Mouse (Mus musculus) forebrain, embryonic 16.5 days (tissue): ENCODE results near the gene Dirc2. TPM values are rescaled to one million over a fixed set of nuclear protein-coding genes. Genes with fewer than 3 reads are reported as not detected.

Experiments
- ATAC-seq: fragments of 200-750 bp; cut with Nextera tagmentation; 2 replicates; pipeline ENCODE4 v1.8.0; 2017; ENCODE audit warnings: mild to moderate bottlenecking, moderate library complexity
- H3K27ac ChIP-seq: fragments of 300-500 bp; sonication (generic); 2 replicates; pipeline ENCODE4 v1.5.1; 2014; ENCODE audit warnings: low read length, control low read depth
- H3K27me3 ChIP-seq: fragments of 300-500 bp; sonication (generic); replicated peaks from 2 replicates; pipeline ENCODE4 v1.6.1; 2014; ENCODE audit warnings: low read length; ENCODE audit not compliant: control insufficient read depth, insufficient read depth
- H3K36me3 ChIP-seq: fragments of 300-500 bp; sonication (generic); 2 replicates; pipeline ENCODE4 v1.6.1; 2014; ENCODE audit not compliant: control insufficient read depth, insufficient read depth
- H3K4me1 ChIP-seq: fragments of 300-500 bp; sonication (generic); replicated peaks from 2 replicates; pipeline ENCODE4 v1.6.1; 2014; ENCODE audit warnings: low read length; ENCODE audit not compliant: control insufficient read depth, insufficient read depth
- H3K4me2 ChIP-seq: fragments of 300-500 bp; sonication (generic); 2 replicates; pipeline ENCODE4 v1.6.1; 2014; ENCODE audit warnings: mild to moderate bottlenecking, low read length, control low read depth
- H3K4me3 ChIP-seq: fragments of 300-500 bp; sonication (generic); replicated peaks from 2 replicates; pipeline ENCODE4 v1.5.1; 2014; ENCODE audit warnings: mild to moderate bottlenecking, low read length, control low read depth
- H3K9ac ChIP-seq: fragments of 300-500 bp; sonication (generic); replicated peaks from 2 replicates; pipeline ENCODE4 v1.6.1; 2014; ENCODE audit warnings: low read depth, low read length, control low read depth
- H3K9me3 ChIP-seq: fragments of 300-500 bp; sonication (generic); 2 replicates; pipeline ENCODE4 v1.6.1; 2016; ENCODE audit warnings: low read length; ENCODE audit not compliant: control insufficient read depth
- WGBS: fragments of 180-500 bp; shearing (Covaris S2); extraction: QIAGEN DNeasy Blood & Tissue Kit; methylation state at CpG from one replicate; pipeline ENCODE4 v1.1.7; 2014; 5-methylcytosine and 5-hydroxymethylcytosine counted together
- polyA plus RNA-seq: library from polyadenylated mRNA; unstranded; fragments of >200 nt; fragmentation: Nextera tagmentation; extraction: Ambion mirVana; gene quantifications from 2 replicates; pipeline ENCODE4 v1.2.1, GENCODE M21; 2015

Gene Dirc2
- polyA plus RNA-seq, 1 experiment from 2014 or later = 36.4 TPM

GRCm38 (mm10) chr16:35732096-35732495 lies 37.1 kb downstream of the Dirc2 start:
- H3K4me2 ChIP-seq = no peak overlapping the region
- no peaks in the 10 kb centered on the region for H3K27me3 ChIP-seq
- no peaks in the 10 kb centered on the region for H3K36me3 ChIP-seq

GRCm38 (mm10) chr16:35729151-35729738 lies 39.9 kb downstream of the Dirc2 start:
- WGBS = 23% methylated on average over 8 of the region's 8 CpGs
- Histone ChIP-seq H3K27ac (peak overlapping the region; percentile 45), H3K27me3 (no peaks in the 10 kb centered on the region), H3K9me3 (no peaks in the 10 kb centered on the region), H3K4me1 (peaks cover 12% of the 10 kb centered on the region; the same call in 1 of the 2 replicates), H3K4me2 (no peak overlapping the region), H3K9ac (no peak overlapping the region), H3K36me3 (no peaks in the 10 kb centered on the region), H3K4me3 (no peak overlapping the region)
- peak; percentile 96 for ATAC-seq

More at GRCm38 (mm10) chr16:35732096-35732495, 37.1 kb downstream of the Dirc2 start:
- ATAC-seq = no peak
- H3K27ac ChIP-seq = no peak overlapping the region
- peaks cover 14% of the 10 kb centered on the region; the same call in 1 of the 2 replicates for H3K4me1 ChIP-seq
- no peak overlapping the region for H3K9ac ChIP-seq
- 49% methylated on average over 7 of the region's 7 CpGs for WGBS
- H3K4me3 ChIP-seq = no peak overlapping the region
- H3K9me3 ChIP-seq = no peaks in the 10 kb centered on the region

- 83% methylated on average over 2 of the region's 2 CpGs for WGBS
- H3K4me2 ChIP-seq = no peak overlapping the region
- H3K36me3 ChIP-seq = no peaks in the 10 kb centered on the region
- peaks cover 7% of the 10 kb centered on the region; the same call in 1 of the 2 replicates for H3K4me1 ChIP-seq
- H3K27me3 ChIP-seq = no peaks in the 10 kb centered on the region
- no peak overlapping the region for H3K27ac ChIP-seq
- H3K9ac ChIP-seq = no peak overlapping the region
- H3K9me3 ChIP-seq = no peaks in the 10 kb centered on the region
- no peak for ATAC-seq
- no peak overlapping the region for H3K4me3 ChIP-seq
Observed at GRCm38 (mm10) chr16:35726601-35727000, 42.6 kb downstream of the Dirc2 start.

- no peak overlapping the region for H3K4me2 ChIP-seq
- 78% methylated on average over 6 of the region's 6 CpGs for WGBS
Observed at GRCm38 (mm10) chr16:35724561-35724960, 44.6 kb downstream of the Dirc2 start.

GRCm38 (mm10) chr16:35717761-35718160 lies 51.4 kb downstream of the Dirc2 start:
- Histone ChIP-seq H3K27me3 (no peaks in the 10 kb centered on the region), H3K4me1 (no peaks in the 10 kb centered on the region), H3K9me3 (no peaks in the 10 kb centered on the region), H3K9ac (no peak overlapping the region), H3K36me3 (peaks cover 3% of the 10 kb centered on the region; the same call in 1 of the 2 replicates), H3K4me2 (no peak overlapping the region), H3K4me3 (no peak overlapping the region), H3K27ac (no peak overlapping the region)
- WGBS = 80% methylated on average over 5 of the region's 5 CpGs
- ATAC-seq = no peak

More at GRCm38 (mm10) chr16:35724561-35724960, 44.6 kb downstream of the Dirc2 start:
- Histone ChIP-seq H3K9ac (no peak overlapping the region), H3K36me3 (no peaks in the 10 kb centered on the region), H3K4me1 (peaks cover 7% of the 10 kb centered on the region; the same call in 1 of the 2 replicates), H3K9me3 (no peaks in the 10 kb centered on the region), H3K4me3 (no peak overlapping the region), H3K27me3 (no peaks in the 10 kb centered on the region), H3K27ac (no peak overlapping the region)
- ATAC-seq = no peak

- Histone ChIP-seq H3K36me3 (peaks cover 3% of the 10 kb centered on the region; the same call in 1 of the 2 replicates), H3K9ac (no peak overlapping the region), H3K4me3 (no peak overlapping the region), H3K4me1 (peaks cover 3% of the 10 kb centered on the region; the same call in 1 of the 2 replicates), H3K4me2 (no peak overlapping the region), H3K27me3 (no peaks in the 10 kb centered on the region), H3K27ac (no peak overlapping the region), H3K9me3 (no peaks in the 10 kb centered on the region)
- WGBS = 81% methylated on average over 3 of the region's 3 CpGs
- no peak for ATAC-seq
Observed at GRCm38 (mm10) chr16:35716257-35716656, 52.9 kb downstream of the Dirc2 start.

- Histone ChIP-seq H3K27ac (no peak overlapping the region), H3K4me3 (no peak overlapping the region), H3K4me1 (peaks cover 8% of the 10 kb centered on the region), H3K9me3 (no peaks in the 10 kb centered on the region), H3K4me2 (no peak overlapping the region), H3K36me3 (peaks cover 3% of the 10 kb centered on the region; the same call in 1 of the 2 replicates), H3K9ac (no peak overlapping the region), H3K27me3 (no peaks in the 10 kb centered on the region)
- 94% methylated on average over 5 of the region's 5 CpGs for WGBS
- ATAC-seq = no peak
Observed at GRCm38 (mm10) chr16:35715771-35716170, 53.4 kb downstream of the Dirc2 start.

GRCm38 (mm10) chr16:35715350-35715749 lies 53.8 kb downstream of the Dirc2 start:
- Histone ChIP-seq H3K4me2 (no peak overlapping the region), H3K36me3 (peaks cover 3% of the 10 kb centered on the region; the same call in 1 of the 2 replicates), H3K4me1 (peaks cover 10% of the 10 kb centered on the region), H3K27me3 (no peaks in the 10 kb centered on the region), H3K4me3 (no peak overlapping the region), H3K27ac (no peak overlapping the region), H3K9me3 (no peaks in the 10 kb centered on the region), H3K9ac (no peak overlapping the region)
- 67% methylated on average over 5 of the region's 6 CpGs for WGBS
- ATAC-seq = peak; percentile 66

- Histone ChIP-seq H3K9ac (no peak overlapping the region), H3K27me3 (no peaks in the 10 kb centered on the region), H3K4me1 (peaks cover 10% of the 10 kb centered on the region), H3K4me2 (no peak overlapping the region), H3K36me3 (peaks cover 3% of the 10 kb centered on the region; the same call in 1 of the 2 replicates), H3K4me3 (no peak overlapping the region), H3K27ac (0 out of 2 replicates have a peak overlapping the region, but pooled peaks have one; percentile 26), H3K9me3 (no peaks in the 10 kb centered on the region)
- no peak for ATAC-seq
- WGBS = 87% methylated on average over 7 of the region's 7 CpGs
Observed at GRCm38 (mm10) chr16:35714689-35715088, 54.5 kb downstream of the Dirc2 start.
